Mouse (Mus musculus): ENCODE data around the gene Tent4a. TPM values are rescaled to one million over a fixed set of nuclear protein-coding genes. Genes with fewer than 3 reads are reported as not detected.
A peak's percentile ranks its signal among the peaks of the same experiment; 100 is the strongest.
"Not testable (repeated sequence)": the region's sequence is repeated elsewhere in the genome, so short reads cannot be mapped to it uniquely, and the experiment has no call there.

Tent4a gene
- 15.8 and 16.7 TPM in 2 replicates for polyA plus RNA-seq (2012; rRNA removed)

GRCm38 (mm10) chr13:69534334-69534653, at the start of gene Tent4a:
TSS of gene Tent4a (minus strand) at chr13:69534617.
- 8% methylated on average over 47 of the region's 57 CpGs for WGBS
- H3K36me3 ChIP-seq (ENCODE audit: control insufficient read depth, insufficient read depth, low read length): no peaks in the 10 kb centered on the region
- peak within 1 kb of the TSS; percentile 94 for H3K27ac ChIP-seq (ENCODE audit: insufficient read depth, low read depth, low read length)
- H3K4me1 ChIP-seq (ENCODE audit: control insufficient read depth, insufficient read depth, low read length): peaks cover 27% of the 10 kb centered on the region; the same call in 1 of the 2 replicates
- no peaks in the 10 kb centered on the region for H3K27me3 ChIP-seq (replicated peaks; ENCODE audit: control insufficient read depth, insufficient read depth, low read length)
- H3K4me3 ChIP-seq (ENCODE audit: insufficient read depth, low read depth, low read length): peak within 1 kb of the TSS; percentile 89
- TF ChIP-seq POLR2A (IDR thresholded peaks at IDR 0.05; ENCODE audit: low read depth, low read length) (no peak), CTCF (conservative IDR thresholded peaks at IDR 0.05; ENCODE audit: insufficient read depth, insufficient read length, low read depth, low read length) (no peak)
- DNase-seq: no peak

DNA sequence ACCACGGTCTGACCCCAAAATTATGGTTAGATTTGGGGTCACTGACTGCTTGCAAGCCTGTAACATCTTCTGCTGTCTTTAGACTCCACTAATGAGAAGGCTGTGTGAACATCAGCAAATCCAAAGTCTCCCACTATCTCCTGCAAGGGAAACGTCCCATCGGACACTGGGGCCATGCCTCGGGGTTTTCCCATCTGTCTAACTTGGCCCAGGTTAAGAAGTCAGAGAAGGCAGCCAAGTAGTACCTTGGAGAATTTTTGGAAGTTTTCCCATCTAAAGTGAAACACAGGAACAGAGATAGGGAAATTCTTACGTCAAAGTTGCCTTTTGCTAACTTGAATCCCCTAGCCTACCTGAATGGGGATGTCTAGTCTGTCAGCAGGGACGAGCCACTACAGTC, 49.2 kb upstream of the Tent4a start:
- Histone ChIP-seq H3K4me1 (ENCODE audit: control insufficient read depth, insufficient read depth, low read length) (no peaks in the 10 kb centered on the region), H3K4me3 (ENCODE audit: insufficient read depth, low read depth, low read length) (no peak overlapping the region), H3K27me3 (replicated peaks; ENCODE audit: control insufficient read depth, insufficient read depth, low read length) (no peaks in the 10 kb centered on the region), H3K36me3 (ENCODE audit: control insufficient read depth, insufficient read depth, low read length) (no peaks in the 10 kb centered on the region), H3K27ac (ENCODE audit: insufficient read depth, low read depth, low read length) (no peak overlapping the region)
- DNase-seq: no peak
- TF ChIP-seq POLR2A (IDR thresholded peaks at IDR 0.05; ENCODE audit: low read depth, low read length) (no peak), CTCF (conservative IDR thresholded peaks at IDR 0.05; ENCODE audit: insufficient read depth, insufficient read length, low read depth, low read length) (no peak)
- WGBS: 75% methylated on average over 6 of the region's 6 CpGs

DNA sequence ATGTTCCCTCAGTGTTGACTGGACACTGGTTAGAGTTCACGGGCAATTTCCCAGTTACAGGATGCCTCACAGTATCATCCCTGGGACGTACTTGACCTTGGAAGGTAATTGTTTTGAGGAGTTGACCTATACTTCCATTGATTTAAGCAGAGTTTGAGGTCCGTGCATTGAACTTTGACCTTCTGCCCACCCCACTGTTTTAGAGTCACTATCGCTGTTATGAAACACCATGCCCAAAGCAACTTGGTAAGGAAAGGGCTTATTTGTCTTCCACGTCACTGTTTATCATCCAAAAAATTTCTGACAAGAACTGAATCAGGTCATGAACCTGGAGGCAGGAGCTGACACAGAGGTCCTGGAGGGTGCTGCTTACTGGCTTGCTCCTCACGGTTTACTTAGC, 48.0 kb upstream of the Tent4a start:
- no peaks in the 10 kb centered on the region for H3K36me3 ChIP-seq (ENCODE audit: control insufficient read depth, insufficient read depth, low read length)
- no peak for DNase-seq
- no peaks in the 10 kb centered on the region for H3K27me3 ChIP-seq (replicated peaks; ENCODE audit: control insufficient read depth, insufficient read depth, low read length)
- H3K4me3 ChIP-seq (ENCODE audit: insufficient read depth, low read depth, low read length): no peak overlapping the region
- H3K27ac ChIP-seq (ENCODE audit: insufficient read depth, low read depth, low read length): no peak overlapping the region
- no peak for TF ChIP-seq CTCF (conservative IDR thresholded peaks at IDR 0.05; ENCODE audit: insufficient read depth, insufficient read length, low read depth, low read length)
- no peak for TF ChIP-seq POLR2A (IDR thresholded peaks at IDR 0.05; ENCODE audit: low read depth, low read length)
- H3K4me1 ChIP-seq (ENCODE audit: control insufficient read depth, insufficient read depth, low read length): no peaks in the 10 kb centered on the region
- WGBS: 85% methylated on average over 6 of the region's 6 CpGs

GRCm38 (mm10) chr13:69577181-69577834, 42.9 kb upstream of the Tent4a start:
- peak; percentile 41 for DNase-seq
- TF ChIP-seq CTCF (conservative IDR thresholded peaks at IDR 0.05; ENCODE audit: insufficient read depth, insufficient read length, low read depth, low read length): no peak
- TF ChIP-seq POLR2A (IDR thresholded peaks at IDR 0.05; ENCODE audit: low read depth, low read length): no peak
- Histone ChIP-seq H3K4me1 (ENCODE audit: control insufficient read depth, insufficient read depth, low read length) (no peaks in the 10 kb centered on the region), H3K27ac (ENCODE audit: insufficient read depth, low read depth, low read length) (no peak overlapping the region), H3K27me3 (replicated peaks; ENCODE audit: control insufficient read depth, insufficient read depth, low read length) (no peaks in the 10 kb centered on the region), H3K4me3 (ENCODE audit: insufficient read depth, low read depth, low read length) (no peak overlapping the region), H3K36me3 (ENCODE audit: control insufficient read depth, insufficient read depth, low read length) (no peaks in the 10 kb centered on the region)
- WGBS: 79% methylated on average over 16 of the region's 16 CpGs

- 0 out of 2 replicates have a peak, but pooled peaks cover 2% of the 10 kb centered on the region for H3K4me1 ChIP-seq (ENCODE audit: control insufficient read depth, insufficient read depth, low read length)
- H3K27me3 ChIP-seq (replicated peaks; ENCODE audit: control insufficient read depth, insufficient read depth, low read length): no peaks in the 10 kb centered on the region
- DNase-seq: no peak
- no peak overlapping the region for H3K27ac ChIP-seq (ENCODE audit: insufficient read depth, low read depth, low read length)
- H3K36me3 ChIP-seq (ENCODE audit: control insufficient read depth, insufficient read depth, low read length): no peaks in the 10 kb centered on the region
- H3K4me3 ChIP-seq (ENCODE audit: insufficient read depth, low read depth, low read length): no peak overlapping the region
- no peak for TF ChIP-seq CTCF (conservative IDR thresholded peaks at IDR 0.05; ENCODE audit: insufficient read depth, insufficient read length, low read depth, low read length)
- 71% methylated on average over 11 of the region's 11 CpGs for WGBS
Measured at GRCm38 (mm10) chr13:69576676-69577075, 42.3 kb upstream of the Tent4a start.

DNA sequence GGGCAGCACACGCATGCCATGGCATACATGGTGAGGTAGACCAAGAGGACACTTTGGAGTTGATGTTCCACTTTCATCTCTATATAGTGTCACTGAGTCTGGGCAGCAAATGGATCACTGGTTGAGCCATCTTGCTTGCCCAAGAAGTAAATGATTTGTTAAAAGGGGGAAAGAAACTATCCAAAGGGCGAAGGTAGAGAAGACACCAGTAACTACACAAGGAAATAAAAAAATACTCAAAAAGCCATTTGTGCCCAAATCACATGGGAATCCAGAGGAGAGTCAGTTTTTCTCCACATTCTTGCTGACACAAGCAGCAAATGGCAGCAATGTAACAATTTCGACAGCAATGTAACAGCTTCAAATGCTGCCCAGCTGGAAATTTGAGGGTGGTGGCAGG, 38.2 kb upstream of the Tent4a start:
- Histone ChIP-seq H3K36me3 (ENCODE audit: control insufficient read depth, insufficient read depth, low read length) (no peaks in the 10 kb centered on the region), H3K27ac (ENCODE audit: insufficient read depth, low read depth, low read length) (peak overlapping the region; percentile 56; the same call in 1 of the 2 replicates), H3K27me3 (replicated peaks; ENCODE audit: control insufficient read depth, insufficient read depth, low read length) (no peaks in the 10 kb centered on the region), H3K4me1 (ENCODE audit: control insufficient read depth, insufficient read depth, low read length) (0 out of 2 replicates have a peak, but pooled peaks cover 2% of the 10 kb centered on the region), H3K4me3 (ENCODE audit: insufficient read depth, low read depth, low read length) (no peak overlapping the region)
- TF ChIP-seq POLR2A (IDR thresholded peaks at IDR 0.05; ENCODE audit: low read depth, low read length) (no peak), CTCF (conservative IDR thresholded peaks at IDR 0.05; ENCODE audit: insufficient read depth, insufficient read length, low read depth, low read length) (no peak)
- 70% methylated on average over 3 of the region's 3 CpGs for WGBS
- peak; percentile 68 for DNase-seq

DNA sequence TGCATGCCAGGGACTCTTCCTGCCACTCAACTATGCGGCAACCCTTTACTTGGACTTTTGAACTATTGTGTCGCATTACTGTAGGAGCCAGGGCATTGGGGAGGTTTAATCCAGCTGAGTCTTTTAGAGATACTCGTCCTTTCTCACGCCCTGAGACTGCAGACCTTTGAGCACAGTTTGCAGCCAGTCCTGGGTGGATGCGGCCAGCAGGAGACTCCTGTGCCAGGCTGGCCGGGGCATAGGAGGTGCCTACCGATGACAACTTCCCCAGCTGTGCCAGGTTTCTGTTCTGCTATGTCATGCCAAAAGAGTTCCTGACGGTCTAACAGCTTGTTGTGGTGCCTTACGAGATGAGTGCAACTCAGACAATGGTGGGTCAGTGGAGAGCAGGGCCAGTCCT, 34.8 kb upstream of the Tent4a start:
- Histone ChIP-seq H3K4me1 (ENCODE audit: control insufficient read depth, insufficient read depth, low read length) (peaks cover 3% of the 10 kb centered on the region; the same call in 1 of the 2 replicates), H3K27me3 (replicated peaks; ENCODE audit: control insufficient read depth, insufficient read depth, low read length) (no peaks in the 10 kb centered on the region), H3K27ac (ENCODE audit: insufficient read depth, low read depth, low read length) (peak overlapping the region; percentile 81), H3K4me3 (ENCODE audit: insufficient read depth, low read depth, low read length) (no peak overlapping the region), H3K36me3 (ENCODE audit: control insufficient read depth, insufficient read depth, low read length) (no peaks in the 10 kb centered on the region)
- DNase-seq: peak; percentile 89
- TF ChIP-seq POLR2A (IDR thresholded peaks at IDR 0.05; ENCODE audit: low read depth, low read length) (no peak), CTCF (conservative IDR thresholded peaks at IDR 0.05; ENCODE audit: insufficient read depth, insufficient read length, low read depth, low read length) (peak; percentile 13; the same call in 1 of the 2 replicates)
- WGBS: 53% methylated on average over 9 of the region's 9 CpGs

- not testable (repeated sequence) for H3K27ac ChIP-seq (ENCODE audit: insufficient read depth, low read depth, low read length); H3K27me3 ChIP-seq (replicated peaks; ENCODE audit: control insufficient read depth, insufficient read depth, low read length); H3K36me3 ChIP-seq (ENCODE audit: control insufficient read depth, insufficient read depth, low read length); H3K4me3 ChIP-seq (ENCODE audit: insufficient read depth, low read depth, low read length)
- peak; percentile 51 for DNase-seq
- 89% methylated on average over 4 of the region's 4 CpGs for WGBS
- peaks cover 11% of the 10 kb centered on the region; the same call in 1 of the 2 replicates for H3K4me1 ChIP-seq (ENCODE audit: control insufficient read depth, insufficient read depth, low read length)
Measured at GRCm38 (mm10) chr13:69565401-69565800, 31.0 kb upstream of the Tent4a start.

Data from kidney, adult 2 months (tissue).